In genomic region chr7:74437534-74437933, GRCm38 (mm10) we compare ENCODE assay signal across 30 mouse cellular contexts.
A peak's percentile ranks its signal among the peaks of the same experiment; 100 is the strongest.
DNase-seq lines count a peak whose midpoint lies in the region; ATAC-seq and TF ChIP-seq lines count a peak whose summit lies in the region.
"Had no signal": no experiment of that assay in that cellular context is flagged by ENCODE, and none has a peak within 500 bp of the region (broad histone marks: within the 10 kb centered on the region; RNA-seq: fewer than 3 reads in every experiment).

No protein-coding gene starts in this region.

- no peak for DNase-seq in hindbrain, embryonic 11.5 days (ENCODE audit: low spot score)
- peak; percentile 37 for DNase-seq in MEL (ENCODE audit: low read depth, low spot score)
- peak; percentile 71 for DNase-seq in brain, embryonic 14.5 days (ENCODE audit: low read depth)
- DNase-seq in frontal cortex, postnatal 14 days (ENCODE audit: low spot score in 2 of 2) = no peak
- DNase-seq in left cerebral cortex, adult 11 months (ENCODE audit: low spot score) = no peak
- DNase-seq: adrenal gland, adult 2 months; adrenal gland, postnatal 36 days; B cell, adult 2 months; cerebellum, adult 2 months; cerebellum, postnatal 14 days; gastrocnemius, adult 2 months; gastrocnemius, postnatal 36 days; heart, adult 18-20 months; heart, postnatal 4 days; kidney, adult 11 months; kidney, postnatal 14 days; layer of hippocampus, adult 9-11 months; retina, postnatal 1 day; right cerebral cortex, postnatal 25 days had no signal

- 26% methylated on average over 1 of the region's 1 CpGs for WGBS in hindbrain, embryonic 13.5 days
- WGBS in hindbrain, embryonic 11.5 days = 48% methylated on average over 1 of the region's 1 CpGs
- WGBS in midbrain, embryonic 15.5 days = 20% methylated on average over 1 of the region's 1 CpGs

- no peak overlapping the region for H3K4me2 ChIP-seq in hindbrain, embryonic 13.5 days
- no peak overlapping the region for H3K4me2 ChIP-seq in hindbrain, embryonic 11.5 days (replicated peaks; ENCODE audit: low read depth, low read length)
- no peak overlapping the region for H3K4me2 ChIP-seq in midbrain, embryonic 15.5 days
- H3K4me2 ChIP-seq: embryonic facial prominence, embryonic 15.5 days; heart, embryonic 12.5 days; limb, embryonic 13.5 days; liver, embryonic 11.5 days; lung, embryonic 15.5 days; stomach, embryonic 15.5 days had no signal

- H3K36me3 ChIP-seq in hindbrain, embryonic 13.5 days = no peaks in the 10 kb centered on the region
- no peaks in the 10 kb centered on the region for H3K36me3 ChIP-seq in hindbrain, embryonic 11.5 days (ENCODE audit: control insufficient read depth, insufficient read depth, low read length)
- peaks cover 0 to 11% of the 10 kb centered on the region in 2 experiments; a peak in 3 of 4 replicates for H3K36me3 ChIP-seq in MEL (ENCODE audit: control insufficient read depth in 1 of 2, insufficient read depth in 2 of 2, low read length in 2 of 2)
- H3K36me3 ChIP-seq in midbrain, embryonic 15.5 days (replicated peaks) = no peaks in the 10 kb centered on the region
- H3K36me3 ChIP-seq: embryonic facial prominence, embryonic 10.5 days; embryonic facial prominence, embryonic 15.5 days; heart, embryonic 12.5 days; limb, embryonic 13.5 days; lung, embryonic 15.5 days; stomach, embryonic 15.5 days had no signal

- no peaks in the 10 kb centered on the region for H3K9me3 ChIP-seq in hindbrain, embryonic 13.5 days
- no peaks in the 10 kb centered on the region for H3K9me3 ChIP-seq in hindbrain, embryonic 11.5 days (ENCODE audit: control insufficient read depth, low read length)
- H3K9me3 ChIP-seq in MEL (replicated peaks; ENCODE audit: insufficient read depth, low read length) = no peaks in the 10 kb centered on the region
- H3K9me3 ChIP-seq in midbrain, embryonic 15.5 days = no peaks in the 10 kb centered on the region
- H3K9me3 ChIP-seq: embryonic facial prominence, embryonic 10.5 days; embryonic facial prominence, embryonic 15.5 days; heart, embryonic 12.5 days; limb, embryonic 13.5 days; lung, embryonic 15.5 days; stomach, embryonic 15.5 days had no signal

- no peaks in the 10 kb centered on the region for H3K27me3 ChIP-seq in hindbrain, embryonic 13.5 days
- H3K27me3 ChIP-seq in hindbrain, embryonic 11.5 days (ENCODE audit: control insufficient read depth, insufficient read depth, low read length) = no peaks in the 10 kb centered on the region
- no peaks in the 10 kb centered on the region for H3K27me3 ChIP-seq in MEL (ENCODE audit: control insufficient read depth in 1 of 2, insufficient read depth in 2 of 2, low read length in 2 of 2)
- no peaks in the 10 kb centered on the region for H3K27me3 ChIP-seq in midbrain, embryonic 15.5 days (replicated peaks)
- H3K27me3 ChIP-seq: embryonic facial prominence, embryonic 15.5 days; heart, embryonic 12.5 days; limb, embryonic 13.5 days; lung, embryonic 15.5 days; stomach, embryonic 15.5 days had no signal

- H3K4me1 ChIP-seq in hindbrain, embryonic 13.5 days (replicated peaks) = peaks cover 7% of the 10 kb centered on the region; the same call in 1 of the 2 replicates
- H3K4me1 ChIP-seq in hindbrain, embryonic 11.5 days (replicated peaks; ENCODE audit: control insufficient read depth, insufficient read depth, low read length) = no peaks in the 10 kb centered on the region
- H3K4me1 ChIP-seq in MEL (ENCODE audit: control insufficient read depth in 1 of 2, insufficient read depth in 2 of 2, low read length in 2 of 2) = peaks cover 6 to 16% of the 10 kb centered on the region in 2 experiments
- 0 out of 2 replicates have a peak, but pooled peaks cover 6% of the 10 kb centered on the region for H3K4me1 ChIP-seq in midbrain, embryonic 15.5 days
- H3K4me1 ChIP-seq: embryonic facial prominence, embryonic 10.5 days; stomach, embryonic 15.5 days had no signal

- TF ChIP-seq RAD21 in MEL (IDR thresholded peaks at IDR 0.05; ENCODE audit: low read depth, low read length) = no peak

- TF ChIP-seq POLR2A in MEL (IDR thresholded peaks at IDR 0.05; ENCODE audit: control insufficient read depth in 1 of 2, insufficient read depth in 1 of 2, low read depth in 1 of 2, low read length in 2 of 2, poor library complexity in 1 of 2) = no peak
- TF ChIP-seq POLR2A in brain, embryonic 14.5 days (IDR thresholded peaks at IDR 0.05; ENCODE audit: borderline replicate concordance, extremely low read depth, insufficient read depth, insufficient read length, poor library complexity, severe bottlenecking) = no peak

- no peaks in the 10 kb centered on the region for H3K79me2 ChIP-seq in MEL (ENCODE audit: control insufficient read depth, insufficient read depth, low read length, poor library complexity)

- no peak for TF ChIP-seq CTCF in MEL (IDR thresholded peaks at IDR 0.05 in 2 of 3, conservative IDR thresholded peaks at IDR 0.05 in 1 of 3; ENCODE audit: control insufficient read depth in 1 of 3, insufficient read depth in 1 of 3, low read depth in 2 of 3, low read length in 3 of 3, poor library complexity in 1 of 3, severe bottlenecking in 1 of 3)
- TF ChIP-seq CTCF in brain, embryonic 14.5 days (IDR thresholded peaks at IDR 0.05; ENCODE audit: borderline replicate concordance, extremely low read depth, insufficient read depth, insufficient read length) = no peak

- TF ChIP-seq EP300 in MEL (IDR thresholded peaks at IDR 0.05; ENCODE audit: low read depth in 1 of 2, low read length in 2 of 2) = no peak

- peak overlapping the region; percentile 3; the same call in 1 of the 2 replicates for H3K27ac ChIP-seq in hindbrain, embryonic 13.5 days
- no peak overlapping the region for H3K27ac ChIP-seq in hindbrain, embryonic 11.5 days (ENCODE audit: low read depth, low read length)
- no peak overlapping the region for H3K27ac ChIP-seq in MEL (ENCODE audit: control insufficient read depth, low read depth, low read length)
- peak overlapping the region; percentile 31 for H3K27ac ChIP-seq in midbrain, embryonic 15.5 days
- H3K27ac ChIP-seq: embryonic facial prominence, embryonic 10.5 days; embryonic facial prominence, embryonic 15.5 days; gastrocnemius, adult 2 months; limb, embryonic 13.5 days; stomach, embryonic 15.5 days had no signal

- no peak for ATAC-seq in hindbrain, embryonic 13.5 days (ENCODE audit: low FRiP score)
- no peak for ATAC-seq in hindbrain, embryonic 11.5 days (ENCODE audit: low FRiP score)
- ATAC-seq in midbrain, embryonic 15.5 days (replicated peaks) = peak; percentile 79
- ATAC-seq: activated CD4-positive, CD25-positive, alpha-beta regulatory T cell, adult 4 months; inflammation-experienced regulatory T-cells, adult 6 months had no signal

- no peak overlapping the region for H3K4me3 ChIP-seq in hindbrain, embryonic 13.5 days
- no peak overlapping the region for H3K4me3 ChIP-seq in hindbrain, embryonic 11.5 days (ENCODE audit: low read depth, low read length)
- H3K4me3 ChIP-seq in MEL (ENCODE audit: control insufficient read depth in 1 of 2, insufficient read depth in 1 of 2, low read depth in 2 of 2, low read length in 2 of 2) = no peak overlapping the region
- H3K4me3 ChIP-seq in midbrain, embryonic 15.5 days = no peak overlapping the region
- H3K4me3 ChIP-seq: embryonic facial prominence, embryonic 10.5 days; embryonic facial prominence, embryonic 15.5 days; gastrocnemius, adult 2 months; heart, embryonic 12.5 days; limb, embryonic 13.5 days; lung, embryonic 15.5 days; stomach, embryonic 15.5 days had no signal

- no peak overlapping the region for H3K9ac ChIP-seq in hindbrain, embryonic 13.5 days
- no peak overlapping the region for H3K9ac ChIP-seq in hindbrain, embryonic 11.5 days (ENCODE audit: low read depth, low read length)
- H3K9ac ChIP-seq in MEL (ENCODE audit: control insufficient read depth, low read depth, low read length, poor library complexity, severe bottlenecking) = no peak overlapping the region
- H3K9ac ChIP-seq in midbrain, embryonic 15.5 days = no peak overlapping the region
- H3K9ac ChIP-seq: embryonic facial prominence, embryonic 15.5 days; heart, embryonic 12.5 days; limb, embryonic 13.5 days; lung, embryonic 15.5 days; stomach, embryonic 15.5 days had no signal

TF ChIP-seq in MEL, 35 proteins besides CTCF, POLR2A, EP300 and RAD21:
- TF ChIP-seq MXI1 (IDR thresholded peaks at IDR 0.05; ENCODE audit: low read depth, low read length) = peak; percentile 38; the same call in 1 of the 2 replicates
- peak; percentile 25; the same call in 1 of the 2 replicates for TF ChIP-seq GATA1 (IDR thresholded peaks at IDR 0.05; ENCODE audit: low read depth, low read length)
- TF ChIP-seq POLR2AphosphoS2 (IDR thresholded peaks at IDR 0.05; ENCODE audit: low read length) = no peak
- TF ChIP-seq SIN3A (IDR thresholded peaks at IDR 0.05; ENCODE audit: low read length) = peak; percentile 71
- TF ChIP-seq MAZ (IDR thresholded peaks at IDR 0.05; ENCODE audit: low read depth, low read length) = no peak
- no peak for TF ChIP-seq BHLHE40 (IDR thresholded peaks at IDR 0.05; ENCODE audit: borderline replicate concordance, low read depth, low read length)
- TF ChIP-seq KAT2A (conservative IDR thresholded peaks at IDR 0.05; ENCODE audit: low read depth, low read length) = no peak
- no peak for TF ChIP-seq CHD2 (IDR thresholded peaks at IDR 0.05; ENCODE audit: low read length)
- no peak for TF ChIP-seq ELF1 (IDR thresholded peaks at IDR 0.05; ENCODE audit: low read depth, low read length)
- TF ChIP-seq ZMIZ1 (IDR thresholded peaks at IDR 0.05; ENCODE audit: low read depth, low read length) = no peak

Comparison
In these comparisons a context has a peak if more than half of its experiments do, and no peak if none do; other contexts are left out.
1. H3K27ac ChIP-seq: peak in hindbrain, embryonic 13.5 days (single experiment) and midbrain, embryonic 15.5 days (single experiment); none in hindbrain, embryonic 11.5 days (single experiment) and MEL (single experiment).
2. DNase-seq: peak in MEL (single experiment) and brain, embryonic 14.5 days (single experiment); none in hindbrain, embryonic 11.5 days (single experiment), frontal cortex, postnatal 14 days (0 of 2) and left cerebral cortex, adult 11 months (single experiment).